Mouse (Mus musculus) thymus, postnatal 0 days (tissue): ENCODE results near the gene Mgmt. TPM values are rescaled to one million over a fixed set of nuclear protein-coding genes. Genes with fewer than 3 reads are reported as not detected.

Experiments used
- DNase-seq: peaks from one replicate; pipeline ENCODE4 v3.0.0-alpha.2; 2015; ENCODE audit warnings: low spot score
- polyA plus RNA-seq: library from polyadenylated mRNA; unstranded; fragments of >200 nt; fragmentation: Nextera tagmentation; extraction: Ambion mirVana; gene quantifications from 2 replicates; pipeline ENCODE4 v1.2.1, GENCODE M21; 2015

Gene Mgmt
- polyA plus RNA-seq, 1 experiment from 2014 or later: 3.4 TPM

DNA sequence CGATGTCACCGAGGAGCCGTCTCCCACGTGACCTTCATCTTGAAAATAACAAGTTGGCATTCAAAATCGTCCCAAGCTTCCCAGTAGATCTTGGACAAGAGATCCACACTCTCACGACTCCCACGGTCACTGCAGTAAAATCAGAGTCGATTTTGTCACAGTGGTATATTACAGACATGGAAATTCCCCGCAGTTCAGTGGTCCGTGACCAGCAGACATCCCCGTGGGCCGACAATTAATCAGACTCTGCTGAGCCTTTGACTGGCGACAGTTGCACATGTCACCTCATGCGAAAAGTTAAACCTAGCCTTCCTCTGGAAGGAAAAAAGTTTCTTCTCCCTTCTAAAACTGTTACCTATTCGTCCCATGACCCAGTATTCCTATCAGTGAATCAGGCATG lies 106.8 kb downstream of the Mgmt start:
- no peak for DNase-seq

DNA sequence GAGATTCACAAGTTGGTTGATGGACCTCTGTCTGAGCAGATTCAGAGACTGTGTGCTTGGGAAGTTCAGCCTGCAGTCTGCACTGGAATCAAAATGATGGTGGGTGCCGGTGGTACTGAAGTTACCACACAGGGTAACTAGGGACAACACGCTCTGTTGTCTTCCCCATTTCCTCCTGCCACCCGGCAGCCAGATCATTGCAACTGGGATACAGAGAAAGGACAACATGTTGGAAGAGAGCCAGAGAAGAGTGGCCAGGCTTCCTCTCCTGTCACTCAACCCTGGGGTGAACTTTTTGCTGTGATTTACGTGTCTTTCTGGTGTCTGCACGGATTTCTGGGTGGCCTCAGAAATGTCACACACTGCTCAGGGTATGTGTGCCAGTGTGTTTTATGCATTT lies 107.4 kb downstream of the Mgmt start:
- DNase-seq: no peak

DNA sequence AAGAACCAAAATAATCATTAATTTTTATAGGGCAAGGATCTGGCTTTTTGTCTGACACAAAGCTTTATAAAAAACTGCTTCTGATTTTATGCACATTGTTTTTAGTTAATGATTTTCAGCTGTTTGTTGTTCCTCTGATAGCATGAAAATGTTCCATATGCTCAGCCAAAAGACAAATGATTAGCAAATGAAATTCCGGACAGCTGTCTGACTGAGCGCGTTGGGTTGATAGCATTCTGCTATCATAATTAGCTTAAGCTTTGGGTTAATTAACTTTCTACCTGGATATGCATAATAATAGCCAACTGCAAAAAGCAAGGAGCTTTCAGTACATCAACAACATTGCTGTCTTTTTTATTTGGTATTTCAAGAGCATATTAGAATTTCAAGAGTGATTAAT lies 108.0 kb downstream of the Mgmt start:
- DNase-seq: no peak

DNA sequence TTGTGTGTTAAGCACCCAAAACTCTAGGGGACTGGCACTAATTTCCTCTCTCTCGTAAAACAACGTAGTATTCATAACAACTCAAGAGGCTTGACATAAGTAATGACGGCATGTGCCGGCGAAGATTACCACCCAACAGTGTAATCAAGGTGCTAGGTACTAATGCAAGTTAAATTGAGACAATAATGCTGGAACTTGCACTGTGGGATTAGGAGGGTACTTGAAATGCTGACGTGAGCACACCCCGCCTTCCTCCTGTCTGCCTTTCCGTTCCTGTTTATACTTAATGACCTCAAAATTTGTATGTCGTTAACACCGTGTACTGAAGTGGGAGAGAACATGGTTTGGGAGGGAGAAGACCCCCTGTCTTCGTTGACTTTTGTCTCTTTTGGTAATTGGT lies 110.9 kb downstream of the Mgmt start:
- DNase-seq: no peak

DNA sequence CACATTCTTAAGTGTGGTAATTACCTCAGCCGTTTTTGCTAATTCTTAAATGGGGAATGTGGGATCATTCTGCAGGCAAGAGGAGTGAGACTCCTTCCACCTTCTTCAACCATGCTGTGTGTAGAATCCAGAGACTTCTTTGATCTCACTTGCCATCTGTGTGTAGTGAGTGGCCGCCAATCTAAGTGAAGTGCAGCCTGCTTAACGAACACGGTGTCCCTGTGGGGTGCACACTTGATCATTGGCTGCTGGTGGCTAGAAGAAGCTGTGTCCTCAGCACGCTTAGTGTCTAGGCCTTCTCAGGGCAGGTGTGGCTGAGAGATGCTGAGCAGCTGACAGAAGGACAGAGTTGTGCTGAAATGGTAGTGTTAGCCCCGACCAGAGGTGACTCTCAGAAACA lies 113.9 kb downstream of the Mgmt start:
- DNase-seq: no peak

DNA sequence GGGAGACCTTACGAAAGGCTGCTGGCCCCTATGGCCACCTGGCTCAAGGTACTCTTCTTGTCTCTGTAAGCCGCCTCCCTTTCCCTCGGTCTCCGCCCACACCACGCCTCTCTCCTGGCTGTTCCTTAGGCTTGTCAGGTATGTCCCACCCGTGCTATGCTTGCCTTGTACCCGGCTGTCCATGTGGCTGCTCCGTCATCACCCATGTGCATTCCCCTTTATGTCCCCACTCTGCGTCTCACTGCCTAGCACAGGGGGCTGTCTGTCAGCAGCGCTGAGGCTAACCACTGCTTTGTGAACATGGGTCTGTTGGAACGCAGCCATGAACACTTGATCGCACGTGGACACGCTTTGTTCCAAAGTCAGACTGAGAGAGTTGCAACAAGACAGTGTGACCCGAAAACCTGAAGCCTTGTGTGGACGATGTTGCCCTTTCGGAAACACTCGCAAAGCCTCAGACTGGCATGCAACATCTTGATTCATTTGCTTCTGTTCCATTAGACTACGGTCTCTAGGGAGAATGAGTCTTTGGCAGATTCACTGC lies 115.4 kb downstream of the Mgmt start:
- DNase-seq: no peak

DNA sequence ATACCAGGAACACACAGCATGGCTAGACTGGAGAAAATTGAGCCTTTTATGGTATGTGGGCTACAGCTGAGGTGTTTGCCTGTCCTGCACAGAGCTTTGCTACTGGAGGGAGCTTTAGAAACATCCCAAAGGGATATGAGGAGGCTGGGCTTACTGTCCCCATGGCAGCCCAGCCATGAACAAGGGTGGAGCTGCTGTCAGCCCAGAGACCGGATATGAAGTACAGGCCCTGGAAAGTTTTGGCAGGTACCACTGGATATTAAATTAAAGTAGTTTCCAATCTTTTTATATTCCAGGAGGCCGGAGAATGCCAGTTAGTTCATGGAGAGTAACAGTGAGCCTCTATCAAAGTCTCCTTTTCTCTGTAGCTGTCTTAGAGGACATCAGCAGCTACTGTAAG lies 116.0 kb downstream of the Mgmt start:
- no peak for DNase-seq

DNA sequence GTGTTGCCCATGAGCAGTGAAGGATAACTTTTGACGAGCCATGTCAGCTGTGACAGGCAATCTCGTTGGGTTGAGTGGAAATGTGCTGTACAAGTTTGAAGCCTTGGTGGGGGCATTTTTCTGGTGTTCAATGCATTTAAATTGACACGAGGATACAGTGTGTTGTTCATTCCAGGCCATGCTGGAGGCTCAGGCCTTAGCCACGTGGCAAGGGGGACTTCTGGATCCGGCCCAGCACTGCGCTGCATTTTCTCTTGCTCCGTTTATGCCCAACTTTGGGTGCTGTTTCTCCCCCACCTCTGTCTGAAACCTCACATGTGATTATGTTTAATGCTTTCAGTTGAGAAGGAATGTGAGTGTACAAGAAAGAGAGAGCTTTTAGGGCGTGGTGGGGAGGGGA lies 118.3 kb downstream of the Mgmt start:
- DNase-seq: no peak

DNA sequence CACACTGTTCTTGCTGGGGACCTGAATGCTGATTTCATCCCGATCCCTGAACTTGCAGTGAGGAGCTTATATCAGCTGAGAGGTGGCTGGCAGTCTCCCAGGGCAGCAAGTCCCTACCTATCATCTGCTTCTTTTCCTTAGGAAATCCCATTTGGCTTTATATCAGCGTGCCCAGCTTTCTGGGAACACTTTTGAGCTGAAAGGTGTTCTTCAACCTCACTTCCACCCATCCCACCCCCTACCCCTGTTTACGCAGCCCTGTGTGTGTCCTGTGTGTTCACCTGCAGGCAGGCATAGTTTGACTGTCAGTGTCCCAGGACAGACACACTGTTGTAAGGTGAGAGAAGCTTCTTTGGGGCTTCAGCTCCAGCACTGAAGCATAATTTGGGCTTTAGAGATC lies 119.0 kb downstream of the Mgmt start:
- DNase-seq: no peak

DNA sequence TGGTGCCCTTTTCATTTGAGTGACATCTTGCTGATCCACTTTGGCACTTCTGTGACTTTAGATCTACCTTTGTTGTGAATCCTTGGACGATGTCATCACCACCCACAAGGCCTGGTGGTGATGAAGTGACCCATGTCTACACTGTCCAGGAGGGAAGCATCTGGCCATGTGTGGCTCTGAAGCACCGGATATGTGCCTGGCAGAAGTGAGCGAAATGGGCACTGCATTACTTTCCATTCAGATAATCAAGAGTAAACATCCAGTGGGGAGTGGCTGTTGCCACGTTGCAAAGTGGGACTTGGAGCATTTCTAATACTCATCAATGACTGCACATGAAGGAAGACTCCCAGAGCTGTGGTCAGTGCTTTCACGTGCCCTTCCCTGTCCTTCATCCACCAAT lies 124.2 kb downstream of the Mgmt start:
- DNase-seq: no peak

DNA sequence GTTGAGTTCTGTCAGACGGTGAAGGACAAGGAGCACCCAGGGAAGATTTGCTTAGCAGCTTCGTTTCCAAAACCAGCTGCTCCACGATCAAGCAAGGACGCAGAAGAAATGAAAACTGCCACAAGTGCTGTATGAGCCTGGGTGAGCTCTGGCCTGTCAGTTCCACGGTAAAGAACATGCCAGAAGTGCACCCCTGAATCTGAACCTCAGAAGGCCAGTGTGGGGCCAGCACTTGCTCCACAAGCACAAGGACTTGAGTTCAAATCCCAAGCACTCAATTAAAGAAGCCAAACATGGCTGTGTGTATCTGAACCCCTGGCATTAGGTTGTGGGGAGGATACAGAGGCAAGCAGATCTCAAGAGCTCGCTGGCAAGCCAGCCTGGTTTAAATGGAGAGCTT lies 125.8 kb downstream of the Mgmt start:
- DNase-seq: no peak

DNA sequence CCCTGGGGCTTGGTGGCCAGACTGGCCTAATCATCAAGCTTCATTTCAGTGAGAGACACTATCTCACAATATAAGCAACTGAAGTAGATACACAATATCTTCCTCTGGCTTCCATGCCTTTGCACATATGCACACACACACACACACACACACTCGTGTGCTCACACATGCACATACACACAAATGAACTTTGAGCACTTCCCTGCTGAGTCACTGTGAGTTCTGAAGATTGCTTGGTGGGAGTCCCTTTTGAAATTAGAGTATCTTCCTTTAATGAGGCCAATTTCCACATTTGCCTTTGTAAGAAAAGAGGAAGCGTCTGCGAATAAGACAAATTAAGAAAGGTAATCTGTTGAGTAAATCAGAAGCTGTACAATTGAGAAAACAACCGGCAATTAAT lies 136.4 kb downstream of the Mgmt start:
- no peak for DNase-seq

DNA sequence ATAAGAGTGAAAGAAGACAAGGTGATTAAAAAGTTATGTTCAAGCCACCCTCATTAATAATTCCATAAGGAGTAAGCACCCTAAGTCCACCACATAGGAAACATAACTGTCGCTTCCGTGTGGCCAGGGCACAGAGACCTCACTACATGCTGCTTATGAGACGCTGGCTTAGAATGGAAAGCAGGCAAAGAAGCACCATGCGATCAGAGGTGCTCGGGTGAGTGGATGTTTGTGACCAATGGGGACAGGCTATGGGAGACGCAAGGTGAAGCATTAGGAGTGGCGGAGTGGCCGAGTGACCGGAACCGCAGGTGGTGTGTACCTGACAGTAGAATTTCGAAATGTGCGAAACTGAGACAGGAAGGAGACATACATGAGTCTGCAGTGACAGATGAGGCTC lies 138.8 kb downstream of the Mgmt start:
- DNase-seq: no peak

DNA sequence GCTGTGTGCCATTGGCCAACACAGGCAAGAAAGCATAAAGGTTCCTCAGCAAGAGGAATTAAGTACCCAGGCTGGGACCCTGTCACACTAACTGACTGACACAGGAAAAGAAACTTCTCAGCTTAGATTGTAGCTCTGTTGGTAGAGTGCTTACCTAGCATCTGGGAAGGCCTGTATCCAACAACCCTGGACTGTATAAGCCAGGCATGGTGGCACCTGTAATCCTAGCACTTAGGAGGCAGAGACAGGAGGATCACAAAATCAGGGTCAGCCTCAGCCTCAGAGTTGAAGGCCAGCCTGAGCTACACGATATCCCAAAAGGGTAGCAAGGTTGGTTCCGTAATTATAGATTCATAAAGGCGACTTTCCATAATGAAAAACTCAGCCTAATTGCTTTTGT lies 140.6 kb downstream of the Mgmt start:
- no peak for DNase-seq

DNA sequence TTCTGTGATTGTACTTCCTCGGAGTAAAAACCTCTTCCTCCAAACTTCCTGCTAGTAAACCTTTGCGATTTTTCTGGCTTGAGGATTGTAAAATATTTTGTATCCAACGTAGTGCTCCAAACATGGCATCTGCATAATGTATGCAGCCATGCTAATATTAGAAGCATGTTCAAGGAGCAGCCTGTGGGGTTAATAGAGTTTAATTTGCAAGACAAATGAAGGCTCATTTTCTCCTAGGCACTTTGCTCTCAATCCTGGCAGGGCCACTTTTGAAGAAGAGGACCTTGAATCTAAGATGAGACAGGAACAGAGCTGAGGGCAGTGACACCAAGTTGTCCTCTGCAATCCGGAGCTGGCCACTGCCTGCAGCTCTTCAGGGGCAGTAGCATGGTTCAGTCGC lies 141.5 kb downstream of the Mgmt start:
- no peak for DNase-seq

DNA sequence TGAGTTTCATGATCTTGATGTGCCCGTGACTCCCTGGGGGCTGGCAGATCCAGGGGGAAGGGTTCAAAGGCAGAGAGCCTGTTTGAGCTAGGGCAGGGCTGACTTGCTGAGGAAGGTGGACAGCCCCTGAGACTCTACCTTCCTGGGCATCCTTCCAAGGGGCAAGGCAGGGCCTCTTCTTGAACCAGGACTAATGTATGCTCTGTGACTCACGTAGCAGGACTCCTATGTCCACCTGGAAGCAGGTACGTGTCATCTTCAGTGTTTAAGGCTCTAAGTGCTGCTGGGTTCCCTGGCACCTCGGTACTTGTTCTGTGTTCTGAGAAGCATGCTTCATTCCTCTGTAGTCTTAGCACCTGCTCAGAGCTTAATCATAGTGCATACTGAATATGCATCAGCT lies 143.1 kb downstream of the Mgmt start:
- DNase-seq: no peak

DNA sequence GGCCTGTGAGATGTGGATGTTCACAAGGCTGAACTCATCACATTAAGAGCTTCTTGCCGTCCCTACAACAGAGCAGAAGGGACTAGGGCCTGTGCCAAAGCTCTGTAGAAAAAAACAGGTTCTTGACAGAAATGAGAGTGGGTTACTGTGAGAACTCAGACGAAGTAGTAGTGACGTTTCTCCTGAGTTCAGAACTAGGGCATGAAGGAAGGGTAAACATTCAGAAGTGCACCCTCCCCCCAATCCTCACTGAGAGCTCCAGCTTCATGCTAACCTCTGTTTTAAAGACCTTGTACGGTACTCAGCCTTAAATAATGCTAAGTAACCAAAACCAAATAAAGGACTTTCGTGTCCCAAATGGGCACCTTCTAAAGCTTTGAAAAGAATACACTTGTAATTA lies 143.5 kb downstream of the Mgmt start:
- DNase-seq: no peak

DNA sequence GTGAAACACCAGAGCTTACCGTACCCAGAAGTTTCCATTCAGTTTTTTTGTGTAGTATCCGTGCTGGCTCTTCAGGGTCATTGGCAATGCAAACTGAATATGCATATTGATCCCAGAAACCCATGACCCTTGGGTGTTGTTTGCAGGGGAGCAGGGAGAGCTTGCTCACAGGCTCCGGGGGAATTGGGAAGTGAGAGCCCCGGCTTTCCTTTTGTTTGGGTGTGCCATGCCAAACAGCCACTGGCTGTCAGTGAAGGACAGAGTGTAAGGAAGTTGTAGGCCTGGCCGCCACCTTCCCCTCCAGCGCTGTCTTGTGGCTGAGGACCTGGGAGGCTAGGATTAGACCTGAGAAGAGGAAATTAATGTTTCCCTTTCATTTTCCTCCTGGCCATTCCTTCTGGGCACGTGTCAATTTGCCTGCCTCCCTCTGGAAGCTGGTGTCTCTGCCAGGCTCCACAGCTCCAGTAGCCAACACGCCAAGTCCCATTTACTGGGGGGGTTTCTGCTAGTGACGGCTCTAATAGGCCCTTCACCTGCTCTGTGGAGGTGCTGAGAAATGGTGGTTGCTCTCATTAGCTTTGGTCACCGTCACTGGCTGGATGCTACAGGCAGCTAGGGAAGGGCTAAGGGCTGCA lies 144.0 kb downstream of the Mgmt start:
- no peak for DNase-seq

DNA sequence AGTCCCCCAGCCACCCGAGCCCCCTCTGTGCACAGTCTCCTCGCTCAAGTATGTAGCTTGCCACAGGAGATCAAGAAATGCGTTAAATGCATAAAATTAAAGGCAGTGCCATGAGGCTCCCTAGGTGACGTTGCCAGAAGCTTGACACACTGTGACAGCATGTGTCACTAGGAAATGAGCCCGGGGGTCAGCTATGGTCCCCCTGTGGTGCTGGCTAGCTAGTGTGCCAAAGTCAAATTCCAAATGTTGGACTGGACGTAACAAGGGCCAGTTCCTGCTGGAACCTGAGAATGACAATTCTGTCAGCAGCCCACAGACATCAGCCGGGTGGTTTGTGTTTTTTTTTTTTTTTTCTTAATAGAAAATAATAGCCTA lies 144.5 kb downstream of the Mgmt start:
- DNase-seq: no peak

DNA sequence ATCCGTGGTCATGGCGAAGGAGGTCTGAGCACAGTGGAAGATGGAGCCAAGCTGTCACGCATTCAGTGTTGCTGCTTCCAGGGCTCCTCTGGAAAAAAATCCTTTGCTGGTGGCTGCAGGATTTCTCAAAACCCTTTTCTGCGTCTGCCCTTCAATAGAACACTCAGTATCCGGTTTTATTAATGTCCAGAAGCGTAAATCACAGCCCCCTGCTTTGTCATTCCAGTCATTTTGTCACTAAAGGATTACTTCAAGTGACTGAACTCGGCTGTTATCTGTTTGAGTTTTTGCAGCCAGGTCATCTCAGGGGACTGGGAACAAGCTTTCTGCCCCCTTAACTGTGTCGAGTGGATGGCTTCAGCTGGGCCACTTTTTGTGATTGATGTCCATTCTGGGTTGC lies 146.2 kb downstream of the Mgmt start:
- no peak for DNase-seq

DNA sequence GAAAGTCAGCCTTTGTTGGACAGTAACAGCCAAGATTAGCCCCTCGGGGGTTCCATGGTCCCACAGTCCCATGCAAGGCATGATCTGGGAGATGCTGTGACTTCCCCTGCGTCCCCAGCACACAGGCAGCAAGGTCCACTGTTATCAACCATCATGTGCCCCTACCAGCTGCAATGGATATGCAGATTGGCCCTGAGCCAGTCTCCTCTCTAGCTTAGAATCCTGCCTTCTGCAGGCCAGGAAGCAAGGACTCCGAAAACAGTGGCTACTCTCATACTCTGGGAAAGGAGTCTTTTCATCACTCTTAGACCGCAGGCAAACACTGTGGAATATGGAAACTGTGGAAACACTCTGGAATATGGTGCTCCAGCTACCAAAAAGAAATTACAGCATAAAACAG lies 152.5 kb downstream of the Mgmt start:
- no peak for DNase-seq

DNA sequence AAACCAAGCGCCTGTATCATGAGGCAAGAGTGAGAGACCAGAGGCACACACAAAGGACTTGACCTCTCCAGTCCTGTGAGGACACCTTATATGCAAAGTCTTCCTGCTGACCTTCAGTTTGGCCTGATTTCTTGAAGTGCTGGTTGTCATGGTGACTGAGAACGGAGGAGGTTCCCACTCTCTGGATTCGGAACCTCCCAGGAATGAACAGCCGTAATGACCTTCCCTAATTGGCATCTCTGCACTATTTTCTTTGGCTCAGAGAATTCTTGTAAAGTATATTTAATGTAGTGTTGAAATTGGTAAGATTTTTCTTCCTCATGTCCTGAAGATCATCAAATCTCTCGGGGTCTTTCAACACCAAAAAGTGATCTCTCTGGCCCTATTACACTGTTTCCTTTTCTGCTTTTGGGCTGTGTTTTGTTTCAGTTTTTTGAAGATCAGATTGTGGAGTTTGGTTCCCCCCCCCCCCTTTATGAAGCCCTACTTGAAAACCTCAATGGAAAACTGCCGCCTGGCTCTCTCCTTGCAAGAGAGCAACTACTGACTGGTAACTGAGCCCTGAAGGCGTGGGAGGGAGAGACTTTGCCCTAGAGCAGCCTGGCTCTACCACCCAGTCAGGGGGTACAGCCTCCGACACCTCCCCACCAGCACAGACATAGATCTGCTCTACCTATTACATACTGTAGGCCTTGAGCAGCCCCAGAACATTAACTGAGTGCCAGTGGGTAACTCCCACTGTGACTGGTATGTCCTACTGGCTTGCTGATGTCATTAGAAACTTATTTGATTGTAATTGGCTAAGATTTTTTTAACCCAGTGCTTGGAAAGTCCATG lies 153.9 kb downstream of the Mgmt start:
- DNase-seq: no peak

DNA sequence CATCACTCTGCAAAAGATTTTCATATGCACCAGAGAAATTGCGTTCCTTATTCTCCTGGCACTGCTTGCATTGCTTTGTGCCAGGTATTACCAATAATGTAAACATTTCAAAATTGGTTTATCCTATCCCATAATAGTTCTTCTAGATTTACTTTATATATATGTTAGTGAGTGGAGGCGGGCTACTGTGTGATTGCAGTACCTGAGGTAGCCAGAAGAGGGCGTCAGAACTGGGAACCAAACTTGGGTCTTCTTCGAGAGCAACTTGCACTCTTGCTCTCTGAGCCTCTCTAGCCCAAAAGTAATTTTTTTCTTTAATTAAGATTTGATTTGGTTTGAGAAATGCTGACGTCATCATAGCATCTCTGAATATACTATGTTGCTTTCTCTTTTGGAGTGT lies 159.9 kb downstream of the Mgmt start:
- no peak for DNase-seq
